Mouse (Mus musculus) heart, embryonic 15.5 days (tissue): ENCODE data around the gene Slc5a11. TPM values are rescaled to one million over a fixed set of nuclear protein-coding genes. Genes with fewer than 3 reads are reported as not detected.

Source experiments
- ATAC-seq: fragments of 200-750 bp; cut with Nextera tagmentation; replicated peaks from 2 replicates; pipeline ENCODE4 v1.8.0; 2017; ENCODE audit warnings: low read depth, moderate TSS enrichment; ENCODE audit not compliant: insufficient number of reproducible peaks, insufficient read depth, low FRiP score
- H3K27ac ChIP-seq: fragments of 300-500 bp; sonication (generic); 2 replicates; pipeline ENCODE4 v1.5.1; 2015; ENCODE audit warnings: mild to moderate bottlenecking, inconsistent platforms
- H3K27me3 ChIP-seq: fragments of 300-500 bp; sonication (generic); 2 replicates; pipeline ENCODE4 v1.6.1; 2015; ENCODE audit warnings: inconsistent platforms
- H3K36me3 ChIP-seq: fragments of 300-500 bp; sonication (generic); 2 replicates; pipeline ENCODE4 v1.6.1; 2015; ENCODE audit warnings: mild to moderate bottlenecking, inconsistent platforms
- H3K4me1 ChIP-seq: fragments of 300-500 bp; sonication (generic); replicated peaks from 2 replicates; pipeline ENCODE4 v1.6.1; 2015; ENCODE audit warnings: inconsistent platforms
- H3K4me2 ChIP-seq: fragments of 300-500 bp; sonication (generic); 2 replicates; pipeline ENCODE4 v1.6.1; 2015; ENCODE audit warnings: inconsistent platforms, mild to moderate bottlenecking, moderate library complexity
- H3K4me3 ChIP-seq: fragments of 300-500 bp; sonication (generic); 2 replicates; pipeline ENCODE4 v1.5.1; 2015; ENCODE audit warnings: mild to moderate bottlenecking, inconsistent platforms
- H3K9ac ChIP-seq: fragments of 300-500 bp; sonication (generic); 2 replicates; pipeline ENCODE4 v1.6.1; 2015; ENCODE audit warnings: mild to moderate bottlenecking, inconsistent platforms
- H3K9me3 ChIP-seq: fragments of 300-500 bp; sonication (generic); replicated peaks from 2 replicates; pipeline ENCODE4 v1.6.1; 2016; ENCODE audit warnings: inconsistent platforms
- WGBS: fragments of 180-500 bp; shearing (Covaris S2); methylation state at CpG from one replicate; pipeline ENCODE4 v1.1.7; 2015; ENCODE audit warnings: mixed read lengths; 5-methylcytosine and 5-hydroxymethylcytosine counted together
- polyA plus RNA-seq: library from polyadenylated mRNA; unstranded; fragments of >200 nt; fragmentation: Nextera tagmentation; extraction: Ambion mirVana; gene quantifications from 2 replicates; pipeline ENCODE4 v1.2.1, GENCODE M21; 2015

Gene Slc5a11
- polyA plus RNA-seq, 1 experiment from 2014 or later, result not detected

DNA sequence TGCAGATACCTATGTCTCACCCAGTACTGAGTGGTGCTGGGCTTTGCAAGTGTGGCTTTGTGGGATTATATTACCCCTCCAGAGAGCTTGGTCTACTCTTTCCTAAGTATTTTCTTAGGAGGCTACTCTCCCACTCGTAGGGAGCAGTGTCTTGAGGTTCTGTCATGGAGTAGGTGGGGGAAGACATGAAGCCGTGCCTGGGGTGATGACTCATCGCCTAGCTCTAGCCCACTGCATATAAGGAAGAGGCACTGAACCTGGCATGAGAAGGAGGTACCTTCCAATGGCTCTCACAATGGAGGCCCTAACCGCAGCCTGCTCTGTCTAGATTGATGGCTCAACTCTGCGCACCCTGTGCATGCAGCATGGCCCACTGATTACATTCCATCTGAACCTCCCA lies 22.8 kb upstream of the Slc5a11 start:
- WGBS, result 75% methylated on average over 5 of the region's 5 CpGs
- Histone ChIP-seq H3K27me3 (no peaks in the 10 kb centered on the region), H3K4me1 (no peaks in the 10 kb centered on the region), H3K9ac (no peak overlapping the region), H3K9me3 (no peaks in the 10 kb centered on the region), H3K36me3 (peaks cover 89% of the 10 kb centered on the region), H3K4me3 (no peak overlapping the region), H3K4me2 (no peak overlapping the region), H3K27ac (no peak overlapping the region)
- no peak for ATAC-seq

DNA sequence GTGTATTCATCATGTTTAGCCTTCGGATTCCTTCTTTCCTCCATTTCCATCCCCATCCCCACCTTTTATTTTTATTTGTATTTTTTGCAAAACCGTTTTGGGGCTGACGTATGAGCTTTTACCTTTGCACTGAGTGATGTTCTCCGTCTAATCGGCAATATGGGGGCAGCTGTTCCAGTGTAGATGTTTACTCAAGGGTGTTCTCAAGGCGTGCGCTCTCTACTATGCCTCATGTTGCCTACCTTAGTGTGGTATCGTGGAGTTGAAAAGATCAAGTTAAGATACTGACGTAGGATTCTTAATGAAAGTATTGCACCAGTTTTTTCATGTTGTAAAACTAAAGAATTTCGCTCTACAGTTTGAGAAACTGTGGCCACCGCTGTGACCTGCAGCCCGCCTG lies 21.4 kb upstream of the Slc5a11 start:
- Histone ChIP-seq H3K4me2 (no peak overlapping the region), H3K27me3 (no peaks in the 10 kb centered on the region), H3K4me1 (no peaks in the 10 kb centered on the region), H3K36me3 (peaks cover 75% of the 10 kb centered on the region), H3K9me3 (no peaks in the 10 kb centered on the region), H3K27ac (no peak overlapping the region), H3K4me3 (no peak overlapping the region), H3K9ac (no peak overlapping the region)
- ATAC-seq, result no peak
- WGBS, result 93% methylated on average over 12 of the region's 12 CpGs

DNA sequence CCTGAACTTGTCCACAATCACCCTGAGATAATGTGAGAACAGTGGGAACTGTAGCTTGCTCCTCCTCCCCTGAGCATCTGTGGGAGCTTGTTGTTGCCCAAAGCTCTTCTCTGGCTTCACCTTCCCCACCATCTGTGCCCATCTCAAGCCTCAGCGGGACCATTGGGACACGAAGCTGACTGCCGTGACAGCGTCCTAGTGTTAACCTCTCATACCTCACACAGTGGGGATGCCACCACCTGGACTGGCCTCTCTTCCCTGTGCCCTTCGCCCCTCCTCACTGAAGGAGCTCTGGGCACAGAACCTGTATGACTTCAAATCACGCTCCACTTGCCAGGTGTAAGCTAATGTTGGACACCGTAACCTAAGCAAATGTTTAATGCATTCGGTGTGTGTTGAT lies 19.9 kb upstream of the Slc5a11 start:
- Histone ChIP-seq H3K4me1 (no peaks in the 10 kb centered on the region), H3K27me3 (no peaks in the 10 kb centered on the region), H3K9me3 (no peaks in the 10 kb centered on the region), H3K9ac (no peak overlapping the region), H3K4me2 (no peak overlapping the region), H3K27ac (no peak overlapping the region), H3K4me3 (no peak overlapping the region), H3K36me3 (peaks cover 60% of the 10 kb centered on the region)
- no peak for ATAC-seq
- 88% methylated on average over 8 of the region's 8 CpGs for WGBS

DNA sequence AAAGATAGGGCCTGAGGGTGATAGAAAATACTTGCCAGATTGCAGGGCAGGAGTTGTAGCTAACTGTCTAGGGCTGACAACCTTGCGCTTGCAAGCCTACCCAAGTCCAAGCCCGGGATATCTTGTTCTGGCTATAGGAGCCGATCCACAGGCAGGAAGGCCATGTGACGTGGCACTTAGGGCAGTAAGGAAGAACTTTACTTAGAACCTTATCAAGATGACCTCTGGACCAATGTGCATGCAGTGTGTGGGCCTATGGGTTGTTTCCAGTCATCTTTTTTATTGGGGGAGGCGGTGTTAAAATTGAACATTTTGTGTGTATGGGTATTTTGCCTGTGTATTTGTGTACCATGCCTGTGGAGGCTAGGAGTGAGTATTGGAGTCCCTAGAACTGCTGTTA lies 18.1 kb upstream of the Slc5a11 start:
- Histone ChIP-seq H3K4me1 (no peaks in the 10 kb centered on the region), H3K9ac (no peak overlapping the region), H3K4me2 (no peak overlapping the region), H3K4me3 (no peak overlapping the region), H3K27ac (no peak overlapping the region), H3K27me3 (no peaks in the 10 kb centered on the region), H3K9me3 (no peaks in the 10 kb centered on the region), H3K36me3 (peaks cover 43% of the 10 kb centered on the region)
- WGBS, result 52% methylated on average over 5 of the region's 5 CpGs
- no peak for ATAC-seq

DNA sequence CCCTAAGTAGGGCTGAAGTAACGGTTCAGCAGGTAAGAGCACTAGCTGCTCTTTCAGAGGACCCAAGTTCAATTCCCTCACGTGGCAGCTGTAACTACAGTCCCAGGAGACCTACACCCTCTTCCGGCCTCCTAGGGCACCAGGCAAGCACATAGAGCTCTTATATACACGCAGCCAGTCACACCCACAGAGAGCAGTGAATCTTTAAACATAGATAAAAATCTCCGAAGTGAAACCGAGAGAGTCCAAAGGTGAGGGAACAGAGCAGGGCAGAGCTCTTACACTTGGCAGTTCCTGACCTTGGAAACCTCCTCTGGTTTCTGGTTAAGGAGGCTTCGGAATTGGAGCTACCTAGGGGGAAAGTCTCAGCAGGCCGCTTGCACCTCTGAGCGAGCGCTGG lies 15.9 kb upstream of the Slc5a11 start:
- Histone ChIP-seq H3K9me3 (no peaks in the 10 kb centered on the region), H3K4me3 (no peak overlapping the region), H3K4me1 (no peaks in the 10 kb centered on the region), H3K9ac (no peak overlapping the region), H3K36me3 (peaks cover 21% of the 10 kb centered on the region; the same call in 1 of the 2 replicates), H3K27me3 (no peaks in the 10 kb centered on the region), H3K27ac (no peak overlapping the region), H3K4me2 (no peak overlapping the region)
- ATAC-seq, result no peak
- 74% methylated on average over 10 of the region's 10 CpGs for WGBS

DNA sequence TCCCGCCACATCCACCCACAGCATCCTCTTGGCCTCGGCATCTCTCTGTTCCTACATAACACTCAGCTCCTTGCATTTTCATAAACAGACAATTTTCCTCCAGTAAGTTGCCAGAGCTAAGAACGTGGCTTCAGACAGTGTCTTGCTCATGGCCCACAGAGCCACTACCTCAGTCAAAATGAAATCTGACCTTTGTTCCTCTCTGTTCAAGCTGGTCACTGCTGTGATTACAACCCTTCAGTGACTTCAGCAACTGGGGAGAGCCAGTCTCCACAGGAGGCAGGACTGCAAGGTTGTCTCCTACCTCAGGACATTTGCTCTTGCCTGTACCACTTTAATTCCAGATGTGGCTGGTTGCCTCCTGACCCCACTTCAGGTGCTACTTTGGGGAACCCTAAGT lies 15.4 kb upstream of the Slc5a11 start:
- Histone ChIP-seq H3K9ac (no peak overlapping the region), H3K27me3 (no peaks in the 10 kb centered on the region), H3K36me3 (peaks cover 16% of the 10 kb centered on the region; the same call in 1 of the 2 replicates), H3K4me1 (no peaks in the 10 kb centered on the region), H3K4me2 (no peak overlapping the region), H3K9me3 (no peaks in the 10 kb centered on the region), H3K27ac (no peak overlapping the region), H3K4me3 (no peak overlapping the region)
- WGBS, result 71% methylated on average over 3 of the region's 3 CpGs
- ATAC-seq, result no peak

DNA sequence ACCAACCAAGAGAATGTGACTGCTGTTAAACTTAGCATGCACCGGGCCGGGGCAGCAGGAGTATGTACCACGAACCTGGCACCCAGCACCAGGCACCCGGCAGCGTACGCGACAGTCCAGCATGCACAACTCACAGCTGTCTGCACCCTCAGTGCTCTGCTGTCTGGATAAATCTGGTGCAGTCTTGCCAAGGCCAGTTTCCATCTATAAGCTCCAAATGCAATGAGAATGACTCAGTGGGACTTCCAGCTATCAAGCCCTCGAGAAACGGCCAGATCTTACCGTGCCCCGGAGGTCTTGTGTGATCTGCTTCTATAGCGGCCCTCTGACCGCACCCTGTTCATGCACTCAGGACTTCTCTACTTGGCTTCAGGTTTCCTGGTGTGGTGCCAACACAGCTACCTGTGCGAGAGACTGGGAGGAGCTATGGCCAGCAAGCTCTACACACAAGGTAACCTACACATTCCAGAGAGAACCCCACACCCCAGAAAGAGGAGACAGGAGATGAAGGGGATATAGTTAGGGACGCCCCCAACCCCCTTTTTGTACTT lies 14.8 kb upstream of the Slc5a11 start:
- H3K4me1 ChIP-seq, result no peaks in the 10 kb centered on the region

DNA sequence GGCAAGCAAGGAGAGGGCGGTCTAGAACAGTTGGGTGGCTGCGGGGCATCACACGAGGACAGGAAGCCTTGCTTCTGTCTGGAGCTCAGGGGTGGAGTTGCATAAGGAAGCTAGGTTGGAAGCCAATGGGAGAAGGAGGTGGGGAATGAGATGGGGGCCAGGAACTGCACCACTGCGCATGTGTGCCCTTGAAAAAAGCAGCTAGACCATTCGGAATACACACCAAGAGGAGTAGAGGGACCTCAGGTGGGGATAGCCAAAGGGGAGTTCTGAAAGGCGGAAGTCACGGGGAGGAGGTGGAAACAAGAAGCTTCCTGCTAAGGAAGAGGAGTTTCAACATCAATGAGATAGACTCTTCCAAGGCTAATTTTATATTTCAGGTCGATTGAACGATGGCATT lies 13.9 kb upstream of the Slc5a11 start:
- Histone ChIP-seq H3K9me3 (no peaks in the 10 kb centered on the region), H3K9ac (no peak overlapping the region), H3K4me2 (no peak overlapping the region), H3K36me3 (peaks cover 3% of the 10 kb centered on the region; the same call in 1 of the 2 replicates), H3K4me3 (no peak overlapping the region), H3K27ac (no peak overlapping the region), H3K4me1 (no peaks in the 10 kb centered on the region), H3K27me3 (no peaks in the 10 kb centered on the region)
- ATAC-seq, result no peak
- WGBS, result 66% methylated on average over 9 of the region's 9 CpGs

More for the DNA sequence above, 14.8 kb upstream of the Slc5a11 start:
- 84% methylated on average over 15 of the region's 15 CpGs for WGBS
- no peak for ATAC-seq
- no peak overlapping the region for H3K27ac ChIP-seq
- peaks cover 11% of the 10 kb centered on the region; the same call in 1 of the 2 replicates for H3K36me3 ChIP-seq
- no peak overlapping the region for H3K9ac ChIP-seq
- H3K27me3 ChIP-seq, result no peaks in the 10 kb centered on the region
- no peak overlapping the region for H3K4me2 ChIP-seq
- no peaks in the 10 kb centered on the region for H3K9me3 ChIP-seq
- H3K4me3 ChIP-seq, result no peak overlapping the region

DNA sequence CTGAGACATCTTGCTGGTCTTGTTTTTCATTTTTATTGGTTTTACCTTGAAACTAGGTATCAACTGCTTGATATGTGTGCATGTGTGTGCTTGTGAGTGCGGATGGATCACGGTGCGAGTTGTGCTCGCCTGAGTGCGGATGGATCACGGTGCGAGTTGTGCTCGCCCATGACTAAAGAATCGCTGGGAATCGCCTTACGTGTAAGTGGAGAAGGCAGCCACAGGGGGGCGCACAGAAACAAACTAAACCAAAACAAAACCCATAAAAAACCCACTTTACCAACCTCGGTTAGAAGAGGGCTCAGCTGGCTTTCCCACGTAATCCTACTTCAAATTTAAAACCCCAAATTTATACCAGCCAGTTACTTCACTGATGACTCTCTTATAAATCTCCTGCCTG lies 9.3 kb upstream of the Slc5a11 start:
- H3K36me3 ChIP-seq, result no peaks in the 10 kb centered on the region
- WGBS, result 25% methylated on average over 14 of the region's 14 CpGs
- peaks cover 7% of the 10 kb centered on the region for H3K4me1 ChIP-seq
- H3K27ac ChIP-seq, result no peak overlapping the region
- no peaks in the 10 kb centered on the region for H3K9me3 ChIP-seq
- H3K4me2 ChIP-seq, result no peak overlapping the region
- no peak overlapping the region for H3K4me3 ChIP-seq
- ATAC-seq, result no peak
- H3K9ac ChIP-seq, result no peak overlapping the region
- no peaks in the 10 kb centered on the region for H3K27me3 ChIP-seq

DNA sequence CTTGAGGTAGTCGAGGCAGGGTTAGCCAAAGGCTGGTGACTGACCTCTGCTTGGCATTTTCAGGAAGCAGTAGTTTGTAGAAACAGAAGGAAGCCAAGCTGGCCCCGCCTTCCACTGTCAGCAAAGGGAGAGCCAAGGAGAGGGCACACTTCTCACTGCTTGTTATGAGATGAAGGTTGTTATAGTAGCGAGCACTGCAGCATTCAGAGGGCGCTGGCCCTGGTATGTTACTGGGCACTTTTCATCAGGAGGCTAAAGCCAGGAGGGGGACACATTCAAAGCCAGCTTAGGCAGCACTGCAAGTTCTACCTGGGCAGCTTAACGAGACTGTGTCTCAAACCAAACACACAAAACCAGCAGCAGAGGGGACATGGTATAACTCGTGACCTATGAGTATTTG lies 7.0 kb upstream of the Slc5a11 start:
- WGBS, result 68% methylated on average over 6 of the region's 6 CpGs

DNA sequence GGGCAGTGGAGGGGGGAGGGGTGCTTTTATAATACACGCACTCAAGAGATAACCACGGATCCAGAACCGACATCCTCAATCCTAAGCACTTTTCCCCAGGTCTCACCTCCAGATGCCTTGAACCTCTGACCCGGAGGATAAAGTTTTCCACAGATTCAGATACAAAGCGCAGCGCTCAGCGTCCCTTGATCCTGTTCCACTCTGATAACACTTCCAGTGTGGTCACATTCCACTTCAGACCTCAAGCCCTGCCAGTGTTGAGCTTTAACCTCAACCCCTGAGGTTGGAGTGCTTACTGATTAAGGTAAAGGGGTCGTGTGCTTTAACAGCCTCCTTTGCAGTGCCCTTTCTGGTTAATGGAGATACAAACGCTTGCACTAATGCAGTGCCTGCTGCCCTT lies 4.7 kb upstream of the Slc5a11 start:
- Histone ChIP-seq H3K9me3 (no peaks in the 10 kb centered on the region), H3K27ac (no peak overlapping the region), H3K4me1 (peaks cover 16% of the 10 kb centered on the region), H3K27me3 (no peaks in the 10 kb centered on the region), H3K9ac (no peak overlapping the region), H3K4me3 (no peak overlapping the region), H3K4me2 (no peak overlapping the region), H3K36me3 (no peaks in the 10 kb centered on the region)
- WGBS, result 17% methylated on average over 9 of the region's 9 CpGs
- no peak for ATAC-seq

More for the DNA sequence above, 7.0 kb upstream of the Slc5a11 start:
- no peak for ATAC-seq
- no peaks in the 10 kb centered on the region for H3K27me3 ChIP-seq
- no peak overlapping the region for H3K9ac ChIP-seq
- H3K36me3 ChIP-seq, result no peaks in the 10 kb centered on the region
- H3K9me3 ChIP-seq, result no peaks in the 10 kb centered on the region
- H3K27ac ChIP-seq, result no peak overlapping the region
- no peak overlapping the region for H3K4me2 ChIP-seq
- no peak overlapping the region for H3K4me3 ChIP-seq
- peaks cover 10% of the 10 kb centered on the region for H3K4me1 ChIP-seq

DNA sequence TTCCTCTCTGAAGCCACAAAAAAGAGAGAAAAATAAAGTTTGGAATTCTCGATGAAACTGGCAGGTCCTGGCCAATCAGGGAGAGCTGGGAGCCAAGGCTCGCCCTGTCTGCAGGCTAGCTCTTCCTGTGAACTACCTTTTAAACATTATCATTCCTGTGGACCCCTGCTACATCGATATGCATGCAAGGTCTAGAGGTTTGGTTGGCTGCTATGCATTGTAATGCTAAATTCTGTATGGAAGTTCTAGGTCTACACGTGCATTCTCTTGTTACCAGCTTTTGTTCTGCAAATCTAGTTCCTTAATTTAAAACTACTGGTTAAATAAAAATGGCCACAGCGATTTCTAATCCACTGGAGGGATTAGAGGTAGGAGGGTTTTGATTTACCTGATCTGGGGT lies 3.1 kb upstream of the Slc5a11 start:
- Histone ChIP-seq H3K27me3 (no peaks in the 10 kb centered on the region), H3K4me2 (no peak overlapping the region), H3K4me1 (peaks cover 16% of the 10 kb centered on the region), H3K9ac (no peak overlapping the region), H3K36me3 (no peaks in the 10 kb centered on the region), H3K4me3 (no peak overlapping the region), H3K27ac (no peak overlapping the region), H3K9me3 (no peaks in the 10 kb centered on the region)
- ATAC-seq, result no peak
- WGBS, result 62% methylated on average over 5 of the region's 5 CpGs
